Mouse (Mus musculus) myocyte (in vitro differentiated cells): ENCODE results near the gene Gpm6b. TPM values are rescaled to one million over a fixed set of nuclear protein-coding genes. Genes with fewer than 3 reads are reported as not detected.

Experiments
- H3K27me3 ChIP-seq: one replicate; pipeline ENCODE4 v1.6.1; 2011; ENCODE audit not compliant: control insufficient read depth, insufficient read depth, insufficient read length
- H3K36me3 ChIP-seq: one replicate; pipeline ENCODE4 v1.6.1; 2011; ENCODE audit not compliant: control insufficient read depth, insufficient read depth
- H3K4me2 ChIP-seq: one replicate; pipeline ENCODE4 v1.6.1; 2011; ENCODE audit warnings: low read depth, control low read depth
- H3K4me3 ChIP-seq: one replicate; pipeline ENCODE4 v1.5.1; 2011; ENCODE audit warnings: mild to moderate bottlenecking, control low read depth, moderate library complexity
- H3K79me2 ChIP-seq: one replicate; pipeline ENCODE4 v1.6.1; 2011; ENCODE audit not compliant: control insufficient read depth, insufficient read depth
- H3ac ChIP-seq: one replicate; pipeline ENCODE4 v1.6.1; 2011; ENCODE audit not compliant: control insufficient read depth, insufficient read length
- CEBPB ChIP-seq: IDR thresholded peaks from 2 replicates; pipeline ENCODE4 v1.6.1; 2011; ENCODE audit warnings: mild to moderate bottlenecking, moderate library complexity; ENCODE audit not compliant: poor library complexity, insufficient read depth, severe bottlenecking
- E2F4 ChIP-seq: IDR thresholded peaks from one replicate; pipeline ENCODE4 v1.6.1; 2011; ENCODE audit warnings: mild to moderate bottlenecking, control low read depth, moderate library complexity; ENCODE audit not compliant: insufficient read depth
- MAX ChIP-seq: IDR thresholded peaks from one replicate; pipeline ENCODE4 v1.6.1; 2011; ENCODE audit warnings: low read depth, mild to moderate bottlenecking, control low read depth
- MYOD1 ChIP-seq, 3 experiments: IDR thresholded peaks; one replicate each; pipeline ENCODE4 v1.6.1; 2011; ENCODE audit warnings: control low read depth in 2 of 3, low read depth in 2 of 3, mild to moderate bottlenecking in 2 of 3, moderate library complexity in 1 of 3; ENCODE audit not compliant: insufficient read length in 2 of 3, control insufficient read depth in 1 of 3
- MYOG ChIP-seq, 3 experiments: IDR thresholded peaks; one replicate each; pipeline ENCODE4 v1.6.1; 2011; ENCODE audit warnings: control low read depth in 2 of 3, low read depth in 2 of 3, mild to moderate bottlenecking in 2 of 3; ENCODE audit not compliant: insufficient read length in 2 of 3, control insufficient read depth in 1 of 3, insufficient read depth in 1 of 3
- POLR2A ChIP-seq: IDR thresholded peaks from one replicate; pipeline ENCODE4 v1.6.1; 2011; ENCODE audit warnings: low read depth, mild to moderate bottlenecking, control low read depth, moderate library complexity; ENCODE audit not compliant: insufficient read length
- POLR2AphosphoS2 ChIP-seq: IDR thresholded peaks from one replicate; pipeline ENCODE4 v1.6.1; 2011; ENCODE audit warnings: low read depth, control low read depth; ENCODE audit not compliant: insufficient read length
- REST ChIP-seq: IDR thresholded peaks from one replicate; pipeline ENCODE4 v1.6.1; 2011; ENCODE audit warnings: mild to moderate bottlenecking, control low read depth, moderate library complexity; ENCODE audit not compliant: insufficient read depth, insufficient read length
- SRF ChIP-seq: IDR thresholded peaks from one replicate; pipeline ENCODE4 v1.6.1; 2011; ENCODE audit warnings: low read depth; ENCODE audit not compliant: control insufficient read depth, insufficient read length
- TCF12 ChIP-seq: IDR thresholded peaks from one replicate; pipeline ENCODE4 v1.6.1; 2011; ENCODE audit warnings: mild to moderate bottlenecking, control low read depth; ENCODE audit not compliant: poor library complexity, insufficient read depth, severe bottlenecking
- TCF3 ChIP-seq: IDR thresholded peaks from one replicate; pipeline ENCODE4 v1.6.1; 2011; ENCODE audit warnings: low read depth, control low read depth; ENCODE audit not compliant: insufficient read length
- USF1 ChIP-seq: IDR thresholded peaks from one replicate; pipeline ENCODE4 v1.6.1; 2011; ENCODE audit warnings: low read depth, mild to moderate bottlenecking, control low read depth, moderate library complexity
- polyA plus RNA-seq: library from polyadenylated mRNA; unstranded; fragments of >200 nt; fragmentation: generic; extraction: Trizol; gene quantifications from one replicate; pipeline ENCODE4 v1.2.1, GENCODE M21; 2012; ENCODE audit warnings: missing spikeins

Gene Gpm6b
- 3.7 TPM for polyA plus RNA-seq

GRCm38 (mm10) chrX:166238831-166239460 lies at the start of gene Gpm6b:
TSS of gene Gpm6b (plus strand) at chrX:166238911.
- TF ChIP-seq TCF3 (no peak), MYOG (IDR thresholded peaks at IDR 0.05; ENCODE audit: control insufficient read depth in 1 of 3, insufficient read depth in 1 of 3, insufficient read length in 2 of 3, low read depth in 2 of 3) (no peak), POLR2A (peak; percentile 18), REST (no peak), TCF12 (no peak), POLR2AphosphoS2 (no peak), MYOD1 (IDR thresholded peaks at IDR 0.05; ENCODE audit: control insufficient read depth in 1 of 3, insufficient read length in 2 of 3, low read depth in 2 of 3) (no peak), SRF (no peak), MAX (no peak)
- H3K27me3 ChIP-seq, result no peaks in the 10 kb centered on the region
- no peaks in the 10 kb centered on the region for H3K79me2 ChIP-seq
- peak within 1 kb of the TSS; percentile 73 for H3K4me2 ChIP-seq
- no peaks in the 10 kb centered on the region for H3K36me3 ChIP-seq
- peak within 1 kb of the TSS; percentile 43 for H3ac ChIP-seq
- peak within 1 kb of the TSS; percentile 7 for H3K4me3 ChIP-seq

GRCm38 (mm10) chrX:166196327-166196726 lies 42.4 kb upstream of the Gpm6b start:
- Histone ChIP-seq H3K79me2 (no peaks in the 10 kb centered on the region), H3K4me3 (no peak overlapping the region), H3K36me3 (no peaks in the 10 kb centered on the region), H3K4me2 (no peak overlapping the region), H3K27me3 (no peaks in the 10 kb centered on the region), H3ac (no peak overlapping the region)
- TF ChIP-seq REST (no peak), MYOD1 (IDR thresholded peaks at IDR 0.05; ENCODE audit: control insufficient read depth in 1 of 3, insufficient read length in 2 of 3, low read depth in 2 of 3) (no peak), TCF3 (no peak), MAX (no peak), E2F4 (no peak), SRF (no peak), USF1 (no peak), TCF12 (no peak), POLR2A (no peak), CEBPB (no peak), POLR2AphosphoS2 (no peak), MYOG (IDR thresholded peaks at IDR 0.05; ENCODE audit: control insufficient read depth in 1 of 3, insufficient read depth in 1 of 3, insufficient read length in 2 of 3, low read depth in 2 of 3) (no peak)

GRCm38 (mm10) chrX:166198266-166198665 lies 40.4 kb upstream of the Gpm6b start:
- Histone ChIP-seq H3K36me3 (no peaks in the 10 kb centered on the region), H3K4me3 (no peak overlapping the region), H3K27me3 (no peaks in the 10 kb centered on the region), H3K79me2 (no peaks in the 10 kb centered on the region), H3K4me2 (no peak overlapping the region), H3ac (no peak overlapping the region)
- TF ChIP-seq E2F4 (no peak), SRF (no peak), MAX (no peak), MYOG (IDR thresholded peaks at IDR 0.05; ENCODE audit: control insufficient read depth in 1 of 3, insufficient read depth in 1 of 3, insufficient read length in 2 of 3, low read depth in 2 of 3) (peak in 1 of 3 experiments; percentile 56), REST (no peak), TCF12 (no peak), USF1 (no peak), MYOD1 (IDR thresholded peaks at IDR 0.05; ENCODE audit: control insufficient read depth in 1 of 3, insufficient read length in 2 of 3, low read depth in 2 of 3) (peak in 1 of 3 experiments; percentile 19), POLR2A (no peak)

GRCm38 (mm10) chrX:166199812-166200211 lies 38.9 kb upstream of the Gpm6b start:
- no peak overlapping the region for H3ac ChIP-seq
- TF ChIP-seq MYOG (IDR thresholded peaks at IDR 0.05; ENCODE audit: control insufficient read depth in 1 of 3, insufficient read depth in 1 of 3, insufficient read length in 2 of 3, low read depth in 2 of 3) (no peak), REST (no peak), TCF3 (no peak), TCF12 (no peak), E2F4 (no peak), MAX (no peak), SRF (no peak), USF1 (no peak), POLR2AphosphoS2 (no peak), CEBPB (no peak), MYOD1 (IDR thresholded peaks at IDR 0.05; ENCODE audit: control insufficient read depth in 1 of 3, insufficient read length in 2 of 3, low read depth in 2 of 3) (no peak)

GRCm38 (mm10) chrX:166214576-166214975 lies 24.1 kb upstream of the Gpm6b start:
- Histone ChIP-seq H3K4me3 (no peak overlapping the region), H3ac (no peak overlapping the region), H3K4me2 (no peak overlapping the region), H3K36me3 (no peaks in the 10 kb centered on the region), H3K79me2 (no peaks in the 10 kb centered on the region), H3K27me3 (no peaks in the 10 kb centered on the region)
- TF ChIP-seq MYOG (IDR thresholded peaks at IDR 0.05; ENCODE audit: control insufficient read depth in 1 of 3, insufficient read depth in 1 of 3, insufficient read length in 2 of 3, low read depth in 2 of 3), result no peak
- no peak for TF ChIP-seq POLR2AphosphoS2
- no peak for TF ChIP-seq POLR2A
- no peak for TF ChIP-seq CEBPB
- no peak for TF ChIP-seq MAX

More at GRCm38 (mm10) chrX:166199812-166200211, 38.9 kb upstream of the Gpm6b start:
- H3K4me2 ChIP-seq, result no peak overlapping the region
- no peaks in the 10 kb centered on the region for H3K79me2 ChIP-seq
- H3K4me3 ChIP-seq, result no peak overlapping the region
- H3K27me3 ChIP-seq, result no peaks in the 10 kb centered on the region
- H3K36me3 ChIP-seq, result no peaks in the 10 kb centered on the region
